Mouse (Mus musculus) thymus, adult 2 months (tissue): ENCODE data around the gene Ubr2. TPM values are rescaled to one million over a fixed set of nuclear protein-coding genes. Genes with fewer than 3 reads are reported as not detected.

Experiments used
- DNase-seq: peaks from one replicate; pipeline ENCODE4 v3.0.0; 2021
- H3K27ac ChIP-seq: fragments of 200-500 bp; 2 replicates; pipeline ENCODE4 v1.5.1; 2012; ENCODE audit warnings: low read length, control low read depth; ENCODE audit not compliant: control insufficient read depth, insufficient read depth
- H3K27me3 ChIP-seq: fragments of 200-500 bp; 2 replicates; pipeline ENCODE4 v1.6.1; 2012; ENCODE audit warnings: mild to moderate bottlenecking, low read length, moderate library complexity, mixed read lengths; ENCODE audit not compliant: control insufficient read depth, insufficient read depth
- H3K36me3 ChIP-seq: fragments of 200-500 bp; 2 replicates; pipeline ENCODE4 v1.6.1; 2012; ENCODE audit warnings: mild to moderate bottlenecking, low read length, moderate library complexity; ENCODE audit not compliant: control insufficient read depth, insufficient read depth
- H3K4me1 ChIP-seq: fragments of 200-500 bp; replicated peaks from 2 replicates; pipeline ENCODE4 v1.6.1; 2012; ENCODE audit warnings: low read length; ENCODE audit not compliant: control insufficient read depth, insufficient read depth
- H3K4me3 ChIP-seq: fragments of 200-500 bp; 2 replicates; pipeline ENCODE4 v1.5.1; 2012; ENCODE audit warnings: mild to moderate bottlenecking, low read length, control low read depth, moderate library complexity; ENCODE audit not compliant: control insufficient read depth, insufficient read depth
- CTCF ChIP-seq: fragments of 200-500 bp; IDR thresholded peaks from 2 replicates; pipeline ENCODE4 v1.5.1; 2012; ENCODE audit warnings: mild to moderate bottlenecking, control low read depth, low read length, moderate library complexity, borderline replicate concordance; ENCODE audit not compliant: control insufficient read depth, poor library complexity, insufficient read depth; ENCODE audit errors: extremely low read depth
- POLR2A ChIP-seq: fragments of 200-500 bp; IDR thresholded peaks from 2 replicates; pipeline ENCODE4 v1.6.1; 2012; ENCODE audit warnings: mild to moderate bottlenecking, low read length, control low read depth, moderate library complexity; ENCODE audit not compliant: control insufficient read depth, poor library complexity, insufficient read depth; ENCODE audit errors: extremely low read depth
- WGBS: fragments of 180-500 bp; shearing (Covaris S2); methylation state at CpG from one replicate; pipeline ENCODE4 v1.1.7; 2018; 5-methylcytosine and 5-hydroxymethylcytosine counted together
- polyA plus RNA-seq: library from polyadenylated mRNA; depleted of rRNA; stranded (reverse); fragments of >200 nt; gene quantifications from 2 replicates; pipeline ENCODE4 v1.2.3, GENCODE M21; 2012; rRNA removed

The Ubr2 gene
- polyA plus RNA-seq, 1 experiment: 61.9 TPM

GRCm38 (mm10) chr17:46879841-46880311 is 130.5 kb downstream of the Ubr2 start:
- Histone ChIP-seq H3K4me3 (no peak overlapping the region), H3K4me1 (no peaks in the 10 kb centered on the region), H3K27ac (no peak overlapping the region), H3K27me3 (no peaks in the 10 kb centered on the region), H3K36me3 (no peaks in the 10 kb centered on the region)
- no peak for DNase-seq
- 79% methylated on average over 14 of the region's 14 CpGs for WGBS
- no peak for TF ChIP-seq CTCF
- no peak for TF ChIP-seq POLR2A

Other genes with a start within 250 kb of the Ubr2 start
- gene Ptcra, start 246.8 kb downstream of the Ubr2 start, polyA plus RNA-seq: 126 and 163 TPM in 2 replicates
- gene 2310039H08Rik, start 237.9 kb downstream of the Ubr2 start, polyA plus RNA-seq: 106 TPM in 2 replicates
- 30.7 and 33.8 TPM in 2 replicates for gene Rpl7l1, start 227.9 kb downstream of the Ubr2 start, polyA plus RNA-seq
- gene Bicral, start 152.1 kb downstream of the Ubr2 start, polyA plus RNA-seq: 19.3 and 28.1 TPM in 2 replicates
- gene Tbcc, start 119.9 kb downstream of the Ubr2 start, polyA plus RNA-seq: 23.7 and 28.5 TPM in 2 replicates
- gene Prph2, start 100.1 kb downstream of the Ubr2 start, polyA plus RNA-seq: 0.09 and 0.15 TPM in 2 replicates